Mouse (Mus musculus) heart, postnatal 0 days (tissue): Measurements from ENCODE around the gene Pdzd7.

Experiments used
- CTCF ChIP-seq: IDR thresholded peaks from 2 replicates; pipeline ENCODE4 v1.5.1; 2016; ENCODE audit warnings: antibody characterized with exemption, control low read depth, low read depth
- EP300 ChIP-seq: IDR thresholded peaks from 2 replicates; pipeline ENCODE4 v1.6.1; 2016; ENCODE audit warnings: antibody characterized with exemption, low read depth

DNA sequence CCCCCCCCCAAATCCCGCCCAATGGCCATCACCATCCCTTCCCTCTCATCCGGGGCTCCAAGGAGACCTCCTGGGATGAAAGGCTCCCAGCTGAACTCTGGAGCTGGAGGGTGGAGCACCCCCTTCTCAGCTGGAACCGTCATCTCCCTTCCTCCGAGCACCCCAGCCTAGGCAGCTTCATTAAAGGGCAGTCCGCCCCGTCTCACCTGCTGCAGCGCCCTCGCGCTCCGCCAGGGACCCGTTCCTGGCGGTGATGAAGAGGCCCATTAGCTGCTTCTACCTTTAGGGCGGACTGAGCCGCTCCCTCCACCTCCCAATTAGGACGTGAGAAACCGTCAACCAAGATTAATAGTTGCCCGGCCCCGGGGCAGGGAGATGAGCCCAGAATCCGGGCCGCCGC is 19.7 kb upstream of the Pdzd7 start:
- TF ChIP-seq CTCF: no peak
- TF ChIP-seq EP300: no peak
